Mouse (Mus musculus): ENCODE results near the gene H2-T22. TPM values are rescaled to one million over a fixed set of nuclear protein-coding genes. Genes with fewer than 3 reads are reported as not detected.

Gene H2-T22
- 21.2 and 21.4 TPM in 2 replicates for polyA plus RNA-seq (2021; fragmentation: Nextera tagmentation)
- long read RNA-seq, experiment 1, transcript H2-T22-204 (6 exons, 3,062 nt), result minor isoform, 5 of 145 reads
- long read RNA-seq, experiment 1, transcript H2-T22-202 (10 exons, 1,694 nt), result minor isoform, 20 of 145 reads
- long read RNA-seq, experiment 1, transcript H2-T22-201 (9 exons, 1,534 nt), result major isoform, 31 of 145 reads
- long read RNA-seq, experiment 1, transcript H2-T22-203 (9 exons, 1,761 nt), result minor isoform, 11 of 145 reads
- long read RNA-seq, experiment 1, partial matches to known transcripts, result 43 of 145 reads
- long read RNA-seq, experiment 1, other reads (novel, unspliced or antisense), result 35 of 145 reads
- long read RNA-seq, experiment 2, transcript H2-T22-201 (9 exons, 1,534 nt), result major isoform, 10 of 39 reads
- long read RNA-seq, experiment 2, partial matches to known transcripts, result 14 of 39 reads
- long read RNA-seq, experiment 2, other reads (novel, unspliced or antisense), result 12 of 39 reads

GRCm38 (mm10) chr17:36042610-36043169 is at the start of gene H2-T22, which contains the start of gene Gm6034:
Gene H2-T22 (minus strand): TSS chr17:36042747.
Gene Gm6034 (plus strand): TSS chr17:36042961.

GRCm38 (mm10) chr17:36058362-36058761 is 15.8 kb upstream of the H2-T22 start, which contains the start of gene Gm11127:
Gene Gm11127 (minus strand): TSS chr17:36058371.

GRCm38 (mm10) chr17:36032351-36032875 is 10.1 kb downstream of the H2-T22 start, which contains the start of gene H2-T23:
Gene H2-T23 (minus strand): TSS chr17:36032855.

GRCm38 (mm10) chr17:36020191-36021073 is 22.1 kb downstream of the H2-T22 start, which contains the start of gene H2-T24:
Gene H2-T24 (minus strand): TSS chr17:36020560.

Other genes starting within 250 kb of the H2-T22 start
- gene Ier3, start 221.1 kb downstream of the H2-T22 start, polyA plus RNA-seq (2021; fragmentation: Nextera tagmentation), result 11.2 and 18.9 TPM in 2 replicates
- gene Flot1, start 219.5 kb downstream of the H2-T22 start, polyA plus RNA-seq (2021; fragmentation: Nextera tagmentation), result 142 and 144 TPM in 2 replicates
- 596 and 663 TPM in 2 replicates for gene Tubb5, start 204.4 kb downstream of the H2-T22 start, polyA plus RNA-seq (2021; fragmentation: Nextera tagmentation)
- 2.9 and 4.1 TPM in 2 replicates for gene Mdc1, start 201.2 kb downstream of the H2-T22 start, polyA plus RNA-seq (2021; fragmentation: Nextera tagmentation)
- 4.0 and 4.1 TPM in 2 replicates for gene Nrm, start 181.4 kb downstream of the H2-T22 start, polyA plus RNA-seq (2021; fragmentation: Nextera tagmentation)
- gene Ppp1r18, start 177.2 kb downstream of the H2-T22 start, polyA plus RNA-seq (2021; fragmentation: Nextera tagmentation), result 0.97 and 6.2 TPM in 2 replicates
- gene Dhx16, start 162.9 kb downstream of the H2-T22 start, polyA plus RNA-seq (2021; fragmentation: Nextera tagmentation), result 9.6 and 13.1 TPM in 2 replicates
- 59.1 and 90.8 TPM in 2 replicates for gene 2310061I04Rik, start 145.3 kb downstream of the H2-T22 start, polyA plus RNA-seq (2021; fragmentation: Nextera tagmentation)
- 34.2 and 50.5 TPM in 2 replicates for gene Atat1, start 132.7 kb downstream of the H2-T22 start, polyA plus RNA-seq (2021; fragmentation: Nextera tagmentation)
- gene Mrps18b, start 126.4 kb downstream of the H2-T22 start, polyA plus RNA-seq (2021; fragmentation: Nextera tagmentation), result 65.1 and 66.8 TPM in 2 replicates
- 16.6 and 18.5 TPM in 2 replicates for gene Ppp1r10, start 126.3 kb downstream of the H2-T22 start, polyA plus RNA-seq (2021; fragmentation: Nextera tagmentation)
- gene Abcf1, start 73.0 kb downstream of the H2-T22 start, polyA plus RNA-seq (2021; fragmentation: Nextera tagmentation), result 50.2 and 50.3 TPM in 2 replicates
- gene Gnl1, start 62.9 kb downstream of the H2-T22 start, polyA plus RNA-seq (2021; fragmentation: Nextera tagmentation), result 23.8 and 41.5 TPM in 2 replicates
- 12.1 and 12.4 TPM in 2 replicates for gene Prr3, start 62.5 kb downstream of the H2-T22 start, polyA plus RNA-seq (2021; fragmentation: Nextera tagmentation)
- gene H2-T24, start 22.2 kb downstream of the H2-T22 start, polyA plus RNA-seq (2021; fragmentation: Nextera tagmentation), result 2.5 and 3.0 TPM in 2 replicates
- gene H2-T23, start 9.9 kb downstream of the H2-T22 start, polyA plus RNA-seq (2021; fragmentation: Nextera tagmentation), result 24.6 and 34.7 TPM in 2 replicates
- gene Gm6034, start 214 bp upstream of the H2-T22 start, polyA plus RNA-seq (2021; fragmentation: Nextera tagmentation), result not detected in 2 replicates
- not detected in 2 replicates for gene Gm11127, start 15.6 kb upstream of the H2-T22 start, polyA plus RNA-seq (2021; fragmentation: Nextera tagmentation)
- gene Gm19684, start 78.9 kb upstream of the H2-T22 start, polyA plus RNA-seq (2021; fragmentation: Nextera tagmentation), result 0.06 TPM in 1 of 2 replicates, not detected in the other
- not detected in 2 replicates for gene Gm7030, start 86.7 kb upstream of the H2-T22 start, polyA plus RNA-seq (2021; fragmentation: Nextera tagmentation)
- 0.39 TPM in 1 of 2 replicates, not detected in the other for gene Gm8909, start 125.8 kb upstream of the H2-T22 start, polyA plus RNA-seq (2021; fragmentation: Nextera tagmentation)
- gene H2-T3, start 147.5 kb upstream of the H2-T22 start, polyA plus RNA-seq (2021; fragmentation: Nextera tagmentation), result not detected in 2 replicates
- gene Rpp21, start 215.3 kb upstream of the H2-T22 start, polyA plus RNA-seq (2021; fragmentation: Nextera tagmentation), result 107 and 115 TPM in 2 replicates
- gene Trim39, start 229.5 kb upstream of the H2-T22 start, polyA plus RNA-seq (2021; fragmentation: Nextera tagmentation), result 3.7 and 4.7 TPM in 2 replicates
- not detected in 2 replicates for gene H2-M10.2, start 243.7 kb upstream of the H2-T22 start, polyA plus RNA-seq (2021; fragmentation: Nextera tagmentation)

Measured in left cerebral cortex, adult 6 months (tissue).